Mouse (Mus musculus) megakaryocyte-erythroid progenitor cell, adult 5-6 weeks (primary cell): ENCODE data around the gene Dnajb12. TPM values are rescaled to one million over a fixed set of nuclear protein-coding genes. Genes with fewer than 3 reads are reported as not detected.

Experiments used
- ATAC-seq: replicated peaks from 2 replicates; pipeline ENCODE4 v1.8.0; 2016; ENCODE audit warnings: mild to moderate bottlenecking, inconsistent platforms; ENCODE audit not compliant: severe bottlenecking, poor library complexity, low FRiP score, low TSS enrichment
- total RNA-seq, 2 experiments: library from RNA; stranded (forward) in 1 of 2; stranded (reverse) in 1 of 2; fragments of 200-1000, 215-1000 nt in 1 of 2; fragments of >200 nt in 1 of 2; fragmentation: Nextera tagmentation in 1 of 2; gene quantifications; 2 replicates each; pipeline ENCODE4 v1.2.3; 2014 to 2017

Gene Dnajb12
- total RNA-seq, 2 experiments from 2014 or later, result 15.1 to 35.8 TPM

- 0 out of 2 replicates have a peak, but pooled peaks have one; percentile 3 for ATAC-seq
Observed at GRCm38 (mm10) chr10:59942281-59942846, 63.0 kb downstream of the Dnajb12 start.

- ATAC-seq, result 0 out of 2 replicates have a peak, but pooled peaks have one; percentile 4
Observed at GRCm38 (mm10) chr10:59942847-59943420, 63.6 kb downstream of the Dnajb12 start.

GRCm38 (mm10) chr10:59943421-59943989 lies 64.1 kb downstream of the Dnajb12 start:
- peak; percentile 88 for ATAC-seq

GRCm38 (mm10) chr10:59945416-59945815 lies 66.1 kb downstream of the Dnajb12 start:
- ATAC-seq, result no peak

GRCm38 (mm10) chr10:59946362-59946761 lies 67.0 kb downstream of the Dnajb12 start:
- ATAC-seq, result no peak

DNA sequence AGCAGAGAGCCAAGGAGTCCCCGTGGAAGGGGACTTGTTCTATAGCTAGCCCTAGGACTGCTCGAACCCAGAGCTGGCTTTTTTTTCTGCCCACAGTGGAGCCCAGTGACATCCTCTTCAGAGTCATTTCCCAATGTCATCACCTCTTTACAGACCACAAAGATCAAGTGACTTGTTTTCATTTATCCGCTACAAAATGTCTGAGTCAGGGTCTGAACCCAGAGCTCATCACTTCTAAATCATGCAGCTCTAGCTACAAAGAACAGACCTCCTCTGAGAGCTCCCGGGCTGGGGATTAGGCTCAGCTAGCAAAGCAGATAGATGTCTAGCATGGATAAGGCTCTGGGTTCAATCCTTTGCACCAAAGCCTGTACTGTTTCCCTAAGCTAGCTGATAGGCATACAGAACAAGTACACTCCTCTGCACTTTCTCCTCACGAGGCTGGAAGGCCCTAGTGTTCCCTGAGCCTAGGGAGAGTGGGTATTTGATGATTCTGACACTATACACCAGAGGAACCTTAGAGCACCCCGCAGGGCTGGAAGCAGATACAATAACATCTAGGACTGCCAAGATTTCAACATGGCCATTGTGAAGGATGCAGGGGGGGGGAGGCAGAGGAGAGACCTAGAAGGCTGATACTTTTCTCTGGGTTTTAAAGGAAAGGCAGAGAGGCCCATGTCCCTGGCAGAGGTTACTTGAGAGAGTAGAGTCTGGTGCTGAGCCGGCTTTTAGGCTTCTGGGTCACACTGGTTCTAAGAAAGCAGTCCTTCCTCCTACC lies 68.1 kb downstream of the Dnajb12 start:
- ATAC-seq, result no peak

- ATAC-seq, result no peak
Observed at GRCm38 (mm10) chr10:59948363-59949254, 69.3 kb downstream of the Dnajb12 start.

Other genes with a start within 250 kb of the Dnajb12 start
- 23.9 and 26.3 TPM in 2 replicates for gene Micu1, start 177.1 kb upstream of the Dnajb12 start, total RNA-seq (2014; fragmentation: Nextera tagmentation)
- 25.9 and 26.5 TPM in 2 replicates for gene Micu1, start 177.1 kb upstream of the Dnajb12 start, total RNA-seq (2017)
- 2.0 and 3.0 TPM in 2 replicates for gene Ddit4, start 72.3 kb downstream of the Dnajb12 start, total RNA-seq (2014; fragmentation: Nextera tagmentation)
- 2.0 and 4.4 TPM in 2 replicates for gene Ddit4, start 72.3 kb downstream of the Dnajb12 start, total RNA-seq (2017)
- 30.8 and 36.1 TPM in 2 replicates for gene Ascc1, start 123.2 kb downstream of the Dnajb12 start, total RNA-seq (2014; fragmentation: Nextera tagmentation)
- gene Ascc1, start 123.2 kb downstream of the Dnajb12 start, total RNA-seq (2017), result 34.3 and 34.7 TPM in 2 replicates
- gene Anapc16, start 123.6 kb downstream of the Dnajb12 start, total RNA-seq (2014; fragmentation: Nextera tagmentation), result 59.5 and 72.3 TPM in 2 replicates
- gene Anapc16, start 123.6 kb downstream of the Dnajb12 start, total RNA-seq (2017), result 42.1 and 43.2 TPM in 2 replicates
- gene Spock2, start 226.7 kb downstream of the Dnajb12 start, total RNA-seq (2014; fragmentation: Nextera tagmentation), result 0.11 and 0.57 TPM in 2 replicates
- gene Spock2, start 226.7 kb downstream of the Dnajb12 start, total RNA-seq (2017), result 0.15 and 0.33 TPM in 2 replicates